Mouse (Mus musculus) stomach, postnatal 0 days (tissue): ENCODE results near the gene Zfp982. TPM values are rescaled to one million over a fixed set of nuclear protein-coding genes. Genes with fewer than 3 reads are reported as not detected.
"Not testable (repeated sequence)": the region's sequence is repeated elsewhere in the genome, so short reads cannot be mapped to it uniquely, and the experiment has no call there.

Experiments used
- ATAC-seq: fragments of 200-750 bp; cut with Nextera tagmentation; 2 replicates; pipeline ENCODE4 v1.8.0; 2017; ENCODE audit not compliant: low FRiP score, low TSS enrichment
- DNase-seq: peaks from one replicate; pipeline ENCODE4 v3.0.0-alpha.2; 2016; ENCODE audit warnings: low spot score
- H3K27ac ChIP-seq: fragments of 300-500 bp; sonication (generic); replicated peaks from 2 replicates; pipeline ENCODE4 v1.5.1; 2014; ENCODE audit warnings: mild to moderate bottlenecking, control low read depth
- H3K27me3 ChIP-seq: fragments of 300-500 bp; sonication (generic); 2 replicates; pipeline ENCODE4 v1.6.1; 2014; ENCODE audit warnings: low read length; ENCODE audit not compliant: control insufficient read depth, insufficient read depth
- H3K36me3 ChIP-seq: fragments of 300-500 bp; sonication (generic); 2 replicates; pipeline ENCODE4 v1.6.1; 2014; ENCODE audit warnings: low read length, mixed read lengths; ENCODE audit not compliant: control insufficient read depth, insufficient read depth
- H3K4me1 ChIP-seq: fragments of 300-500 bp; sonication (generic); replicated peaks from 2 replicates; pipeline ENCODE4 v1.6.1; 2014; ENCODE audit warnings: antibody characterized with exemption; ENCODE audit not compliant: control insufficient read depth, insufficient read depth
- H3K4me2 ChIP-seq: fragments of 300-500 bp; sonication (generic); replicated peaks from 2 replicates; pipeline ENCODE4 v1.6.1; 2014; ENCODE audit warnings: low read depth, mild to moderate bottlenecking, control low read depth, moderate library complexity
- H3K4me3 ChIP-seq: fragments of 300-500 bp; sonication (generic); 2 replicates; pipeline ENCODE4 v1.5.1; 2014; ENCODE audit warnings: low read depth, low read length, control low read depth
- H3K9ac ChIP-seq: fragments of 300-500 bp; sonication (generic); 2 replicates; pipeline ENCODE4 v1.6.1; 2014; ENCODE audit warnings: mild to moderate bottlenecking, low read length, control low read depth, mixed read lengths
- H3K9me3 ChIP-seq: fragments of 300-500 bp; sonication (generic); 2 replicates; pipeline ENCODE4 v1.6.1; 2016; ENCODE audit warnings: low read length; ENCODE audit not compliant: control insufficient read depth
- CTCF ChIP-seq: IDR thresholded peaks from 2 replicates; pipeline ENCODE4 v1.5.1; 2016; ENCODE audit warnings: antibody characterized with exemption, low read depth, mild to moderate bottlenecking, moderate library complexity
- EP300 ChIP-seq: optimal IDR thresholded peaks from 2 replicates; pipeline ENCODE3; 2016; ENCODE audit warnings: antibody characterized with exemption
- WGBS: fragments of 180-500 bp; shearing (Covaris S2); extraction: QIAGEN DNeasy Blood & Tissue Kit; methylation state at CpG from one replicate; pipeline ENCODE4 v1.1.7; 2014; 5-methylcytosine and 5-hydroxymethylcytosine counted together
- polyA plus RNA-seq: library from polyadenylated mRNA; unstranded; fragments of >200 nt; fragmentation: Nextera tagmentation; extraction: Ambion mirVana; gene quantifications from 2 replicates; pipeline ENCODE4 v1.2.1, GENCODE M21; 2015

The Zfp982 gene
- polyA plus RNA-seq, 1 experiment from 2014 or later: 1.2 TPM

GRCm38 (mm10) chr4:147498772-147499613 lies 6.8 kb downstream of the Zfp982 start:
- not testable (repeated sequence) for H3K36me3 ChIP-seq, DNase-seq, H3K27me3 ChIP-seq, H3K9me3 ChIP-seq, H3K9ac ChIP-seq, H3K4me3 ChIP-seq, H3K27ac ChIP-seq, H3K4me2 ChIP-seq, ATAC-seq, H3K4me1 ChIP-seq
- 81% methylated on average over 5 of the region's 5 CpGs for WGBS

DNA sequence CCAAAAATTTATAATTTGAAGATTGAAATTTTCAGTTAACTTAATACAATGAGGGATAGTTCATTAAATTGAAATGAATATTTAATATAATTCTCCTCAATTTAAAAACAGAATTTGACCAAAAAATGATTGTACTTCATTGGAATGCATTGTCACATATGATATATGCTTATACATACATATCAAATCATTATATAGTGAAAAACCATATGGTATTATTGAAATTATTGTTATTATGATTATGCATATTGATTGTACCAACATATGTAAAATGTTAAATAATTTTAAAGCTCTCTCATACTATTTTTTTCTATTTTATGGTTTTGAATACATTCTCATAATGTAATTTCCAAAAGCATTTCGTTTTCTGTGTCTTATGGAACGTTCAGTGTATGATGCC lies 17.0 kb downstream of the Zfp982 start:
- WGBS: 74% methylated on average over 2 of the region's 2 CpGs

GRCm38 (mm10) chr4:147518981-147519380 lies 26.8 kb downstream of the Zfp982 start:
- ATAC-seq: peak; percentile 33; the same call in 1 of the 2 replicates
- Histone ChIP-seq H3K9me3 (peaks cover 22% of the 10 kb centered on the region), H3K36me3 (no peaks in the 10 kb centered on the region), H3K27ac (no peak overlapping the region), H3K9ac (no peak overlapping the region), H3K4me2 (no peak overlapping the region), H3K4me1 (no peaks in the 10 kb centered on the region), H3K27me3 (no peaks in the 10 kb centered on the region), H3K4me3 (no peak overlapping the region)
- WGBS: 68% methylated on average over 2 of the region's 2 CpGs
- TF ChIP-seq EP300 (no peak), CTCF (no peak)
- no peak for DNase-seq

More for the DNA sequence above, 17.0 kb downstream of the Zfp982 start:
- DNase-seq (no peak), ATAC-seq (no peak)
- TF ChIP-seq EP300 (no peak), CTCF (no peak)
- H3K4me2 ChIP-seq: no peak overlapping the region
- H3K27me3 ChIP-seq: no peaks in the 10 kb centered on the region
- H3K9ac ChIP-seq: no peak overlapping the region
- H3K4me1 ChIP-seq: no peaks in the 10 kb centered on the region
- no peak overlapping the region for H3K4me3 ChIP-seq
- no peaks in the 10 kb centered on the region for H3K9me3 ChIP-seq
- no peaks in the 10 kb centered on the region for H3K36me3 ChIP-seq
- H3K27ac ChIP-seq: no peak overlapping the region

GRCm38 (mm10) chr4:147520100-147520499 lies 27.9 kb downstream of the Zfp982 start:
- H3K27me3 ChIP-seq: no peaks in the 10 kb centered on the region
- TF ChIP-seq EP300 (no peak), CTCF (no peak)
- peaks cover 23% of the 10 kb centered on the region for H3K9me3 ChIP-seq
- H3K27ac ChIP-seq: no peak overlapping the region
- no peaks in the 10 kb centered on the region for H3K36me3 ChIP-seq
- H3K4me1 ChIP-seq: no peaks in the 10 kb centered on the region
- no peak overlapping the region for H3K4me2 ChIP-seq
- H3K4me3 ChIP-seq: no peak overlapping the region
- no peak overlapping the region for H3K9ac ChIP-seq
- no peak for DNase-seq
- peak; percentile 47; the same call in 1 of the 2 replicates for ATAC-seq

DNA sequence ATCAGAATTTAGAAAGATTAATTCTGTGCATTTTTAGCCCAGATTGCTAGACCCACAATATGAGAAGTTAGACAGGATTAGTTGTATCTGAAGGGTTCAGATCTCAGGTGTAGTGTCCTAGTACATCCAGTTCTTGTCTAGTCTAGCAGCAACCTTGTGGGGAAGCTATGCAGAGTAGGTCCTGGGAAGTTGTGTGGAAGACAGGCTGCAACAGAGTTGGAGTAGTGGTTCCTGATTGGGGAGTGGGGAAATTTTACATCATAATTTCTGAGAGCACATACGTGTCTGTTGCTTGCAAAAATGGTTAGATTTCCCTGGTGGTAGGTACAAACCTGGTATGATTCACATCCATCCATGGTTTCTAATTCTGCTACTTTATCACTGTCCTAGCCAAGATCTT lies 32.9 kb downstream of the Zfp982 start:
- ATAC-seq (no peak), DNase-seq (no peak)
- TF ChIP-seq CTCF: no peak
- no peaks in the 10 kb centered on the region for H3K4me1 ChIP-seq
- H3K4me3 ChIP-seq: no peak overlapping the region
- no peak overlapping the region for H3K4me2 ChIP-seq
- peaks cover 6% of the 10 kb centered on the region; the same call in 1 of the 2 replicates for H3K9me3 ChIP-seq
- no peaks in the 10 kb centered on the region for H3K36me3 ChIP-seq
- H3K9ac ChIP-seq: no peak overlapping the region
- no peak overlapping the region for H3K27ac ChIP-seq
- no peaks in the 10 kb centered on the region for H3K27me3 ChIP-seq
- 84% methylated on average over 1 of the region's 1 CpGs for WGBS

GRCm38 (mm10) chr4:147530366-147530765 lies 38.1 kb downstream of the Zfp982 start:
- DNase-seq (no peak), ATAC-seq (no peak)
- no peaks in the 10 kb centered on the region for H3K27me3 ChIP-seq
- H3K4me1 ChIP-seq: no peaks in the 10 kb centered on the region
- WGBS: 88% methylated on average over 1 of the region's 1 CpGs
- H3K27ac ChIP-seq: no peak overlapping the region
- H3K4me2 ChIP-seq: no peak overlapping the region
- TF ChIP-seq EP300 (no peak), CTCF (0 out of 2 replicates have a peak, but pooled peaks have one; percentile 2)
- H3K36me3 ChIP-seq: no peaks in the 10 kb centered on the region
- no peak overlapping the region for H3K4me3 ChIP-seq
- no peak overlapping the region for H3K9ac ChIP-seq
- no peaks in the 10 kb centered on the region for H3K9me3 ChIP-seq

DNA sequence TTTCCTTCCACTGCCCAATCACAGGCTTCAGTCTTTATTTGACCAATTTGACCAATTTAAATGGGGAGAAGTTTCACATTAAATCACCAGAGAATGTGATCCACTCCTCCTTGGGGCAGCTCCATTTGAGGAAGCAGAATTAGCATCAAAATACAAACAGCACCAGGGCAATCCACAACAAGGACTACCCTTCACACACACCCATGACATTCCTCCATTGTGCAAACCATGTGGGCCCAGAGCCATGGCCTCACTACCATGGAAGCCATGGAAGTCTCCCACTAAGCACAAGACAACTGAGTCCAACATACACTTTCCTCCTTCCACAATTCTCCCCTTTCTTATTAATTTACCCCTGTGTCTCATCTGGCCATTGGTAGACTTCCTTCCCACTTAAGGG lies 43.7 kb downstream of the Zfp982 start:
- H3K9me3 ChIP-seq: peaks cover 15% of the 10 kb centered on the region; the same call in 1 of the 2 replicates
- not testable (repeated sequence) for H3K4me3 ChIP-seq, H3K4me2 ChIP-seq, H3K9ac ChIP-seq, H3K36me3 ChIP-seq, H3K27ac ChIP-seq, DNase-seq, ATAC-seq, H3K27me3 ChIP-seq, H3K4me1 ChIP-seq
